Mouse (Mus musculus) bone marrow macrophage, adult 2 months (primary cell): Measurements from ENCODE around the gene Ephb3. TPM values are rescaled to one million over a fixed set of nuclear protein-coding genes. Genes with fewer than 3 reads are reported as not detected.

ENCODE experiments used
- H3K27ac ChIP-seq: 2 replicates; pipeline ENCODE4 v1.5.1; 2012; ENCODE audit warnings: low read depth, low read length; ENCODE audit not compliant: insufficient read depth
- H3K4me1 ChIP-seq: 2 replicates; pipeline ENCODE4 v1.6.1; 2012; ENCODE audit warnings: low read length; ENCODE audit not compliant: control insufficient read depth, insufficient read depth
- H3K4me3 ChIP-seq: 2 replicates; pipeline ENCODE4 v1.5.1; 2012; ENCODE audit warnings: mild to moderate bottlenecking, low read length, moderate library complexity; ENCODE audit not compliant: insufficient read depth
- CTCF ChIP-seq: IDR thresholded peaks from 2 replicates; pipeline ENCODE4 v1.5.1; 2012; ENCODE audit warnings: low read depth, mild to moderate bottlenecking, low read length, moderate library complexity
- POLR2A ChIP-seq: IDR thresholded peaks from 2 replicates; pipeline ENCODE4 v1.6.1; 2012; ENCODE audit warnings: mild to moderate bottlenecking, low read depth, low read length, borderline replicate concordance
- polyA plus RNA-seq: library from polyadenylated mRNA; stranded (reverse); fragments of >200 nt; gene quantifications from 2 replicates; pipeline ENCODE4 v1.2.4, GENCODE M21; 2012; ENCODE audit not compliant: missing spikeins, insufficient read depth, insufficient read length

Ephb3 gene
- polyA plus RNA-seq, 1 experiment = not detected

DNA sequence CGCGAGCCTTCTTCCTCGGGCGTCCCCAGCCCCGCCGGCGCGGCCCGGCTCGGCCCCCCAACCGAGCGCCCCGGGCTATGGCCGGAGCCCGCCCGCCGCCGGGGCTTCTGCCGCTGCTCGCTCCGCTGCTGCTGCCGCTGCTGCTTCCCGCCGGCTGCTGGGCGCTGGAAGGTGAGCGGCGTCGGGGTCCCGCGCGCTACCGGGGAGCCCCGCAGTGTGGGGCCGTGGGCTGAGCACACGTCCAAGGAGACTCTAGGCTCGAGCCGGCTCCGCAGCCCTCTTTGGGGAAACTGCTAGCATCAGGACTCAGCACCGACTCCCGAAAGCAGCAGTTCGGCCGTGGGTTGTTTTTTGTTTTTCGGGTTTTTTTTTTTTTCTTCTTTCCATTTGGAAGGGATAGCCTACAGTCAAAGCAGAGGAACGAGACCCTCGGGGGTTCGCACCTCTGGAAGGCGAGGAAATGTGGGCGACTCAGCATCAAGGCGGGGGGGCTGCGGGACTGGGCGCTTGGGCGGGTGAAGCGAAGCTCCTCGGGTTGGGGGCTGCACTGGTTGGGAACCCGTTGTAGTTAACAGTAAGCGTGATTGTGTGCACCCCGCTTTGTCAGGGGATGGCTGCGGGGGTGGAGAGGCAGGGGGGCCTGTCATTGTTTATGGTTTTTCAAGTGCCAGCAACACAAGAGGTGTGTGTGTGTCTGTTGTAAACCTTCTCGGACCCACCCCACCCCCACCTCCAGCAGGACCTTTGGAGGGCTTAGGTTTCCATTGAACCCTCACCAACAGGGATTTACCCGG, 735 bp downstream of the Ephb3 start:
- H3K27ac ChIP-seq = no peak overlapping the region
- H3K4me3 ChIP-seq = no peak overlapping the region
- no peaks in the 10 kb centered on the region for H3K4me1 ChIP-seq
- TF ChIP-seq POLR2A (no peak), CTCF (no peak)

DNA sequence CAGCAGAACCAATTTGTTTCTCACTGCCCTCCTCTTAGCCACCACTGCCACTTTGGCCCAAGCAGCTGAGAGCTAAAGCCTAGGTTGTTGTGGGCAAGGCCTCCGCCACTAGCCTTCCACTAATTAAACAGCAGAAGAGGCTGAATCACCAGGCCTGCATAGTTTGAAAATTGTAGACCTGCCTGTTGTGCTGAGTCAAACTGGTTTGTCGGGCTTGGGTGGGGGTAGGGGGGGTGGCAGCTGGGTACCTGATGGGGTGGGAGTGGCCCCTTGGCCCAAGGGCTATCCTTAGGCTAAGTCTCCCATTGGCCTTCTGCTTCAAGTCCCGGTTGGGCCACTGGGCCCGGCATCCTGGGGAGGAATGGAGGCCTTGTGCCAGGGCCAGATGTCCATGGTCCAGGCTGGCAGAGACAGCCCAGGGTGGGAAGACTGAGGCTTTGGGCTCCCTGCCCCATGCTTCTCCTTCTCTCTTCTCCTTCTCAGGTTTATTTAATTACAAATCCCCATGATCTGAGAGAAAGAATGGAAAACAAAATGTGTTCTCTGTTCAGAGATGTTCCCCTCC, 3.5 kb downstream of the Ephb3 start:
- TF ChIP-seq POLR2A = no peak
- TF ChIP-seq CTCF = no peak
- Histone ChIP-seq H3K4me1 (no peaks in the 10 kb centered on the region), H3K27ac (no peak overlapping the region), H3K4me3 (no peak overlapping the region)

DNA sequence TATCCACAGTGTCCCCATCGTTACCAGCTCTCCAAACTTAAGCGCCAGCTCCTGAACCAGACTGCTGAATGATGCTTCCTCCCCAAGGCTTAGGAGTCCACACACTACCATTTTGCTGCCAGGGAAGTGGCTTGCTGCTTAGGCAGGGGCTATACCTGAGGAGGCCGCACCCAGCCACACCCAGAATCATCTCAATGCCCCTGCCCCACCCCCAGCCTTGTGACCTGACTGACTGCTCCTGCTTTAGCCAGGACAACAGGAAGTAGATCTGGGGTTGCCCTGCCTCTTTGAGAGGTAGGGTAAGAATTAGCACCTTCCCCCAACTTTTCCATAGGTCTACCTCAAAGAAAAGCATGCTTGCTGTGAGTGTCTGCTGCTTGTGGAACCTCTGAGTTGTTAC, 4.7 kb downstream of the Ephb3 start:
- TF ChIP-seq POLR2A (no peak), CTCF (no peak)
- H3K4me3 ChIP-seq = no peak overlapping the region
- no peak overlapping the region for H3K27ac ChIP-seq
- H3K4me1 ChIP-seq = no peaks in the 10 kb centered on the region

DNA sequence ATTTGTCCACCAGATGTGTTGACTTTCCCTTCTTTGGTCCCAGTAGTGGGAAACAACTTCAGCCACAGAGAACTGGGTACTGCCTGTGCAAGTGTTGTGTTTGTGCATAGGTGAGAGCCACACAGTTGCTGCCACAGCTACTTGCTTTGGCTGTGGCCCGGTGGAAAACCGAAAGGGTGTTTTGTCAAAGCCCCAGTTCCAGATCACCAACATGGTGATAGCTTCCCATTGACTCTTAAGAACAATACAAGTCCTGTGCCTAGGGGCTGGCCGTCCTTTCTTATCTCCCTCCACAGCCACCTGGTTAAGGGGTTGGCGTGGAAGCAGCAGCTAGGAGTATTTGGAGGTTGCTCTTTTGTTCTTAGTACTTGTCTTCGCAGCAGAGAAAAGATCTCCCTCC, 5.6 kb downstream of the Ephb3 start:
- Histone ChIP-seq H3K4me3 (no peak overlapping the region), H3K27ac (no peak overlapping the region), H3K4me1 (no peaks in the 10 kb centered on the region)
- TF ChIP-seq POLR2A = no peak

DNA sequence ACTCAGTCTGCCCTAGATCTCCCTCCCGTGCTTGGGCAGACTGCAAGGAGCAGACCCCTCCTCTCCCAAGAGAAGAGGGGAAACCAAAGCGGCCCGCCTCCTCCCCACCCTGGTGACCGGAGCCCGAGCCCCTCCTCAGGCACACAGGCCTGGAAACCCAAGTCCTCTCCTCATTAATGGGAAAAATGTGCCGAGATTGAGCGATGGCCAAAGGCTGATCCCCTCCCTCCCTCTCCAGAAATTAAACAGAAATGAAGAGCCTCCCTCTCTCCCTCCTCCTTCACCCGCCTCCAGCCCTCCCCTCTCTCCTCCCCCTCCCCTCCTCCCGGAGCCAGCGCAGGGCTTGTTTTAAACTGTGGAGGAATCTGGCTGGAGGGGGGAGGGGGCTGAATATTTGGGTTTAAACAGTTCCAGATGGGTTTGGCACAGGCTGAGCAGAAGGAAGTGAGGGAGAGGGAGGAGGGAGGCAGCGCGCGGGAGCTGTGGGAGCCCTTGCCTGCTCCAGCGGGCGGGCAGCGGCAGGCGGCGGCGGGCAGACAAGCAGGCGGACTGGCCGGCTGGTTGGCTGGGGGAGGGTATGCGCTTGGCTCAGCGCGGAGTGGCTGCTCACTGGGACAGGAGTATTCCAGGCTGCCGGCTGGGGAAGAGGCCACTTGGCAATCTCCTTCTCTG, 6.2 kb downstream of the Ephb3 start:
- H3K4me1 ChIP-seq = peaks cover 2% of the 10 kb centered on the region
- no peak overlapping the region for H3K27ac ChIP-seq
- no peak overlapping the region for H3K4me3 ChIP-seq
- TF ChIP-seq POLR2A (no peak), CTCF (no peak)

DNA sequence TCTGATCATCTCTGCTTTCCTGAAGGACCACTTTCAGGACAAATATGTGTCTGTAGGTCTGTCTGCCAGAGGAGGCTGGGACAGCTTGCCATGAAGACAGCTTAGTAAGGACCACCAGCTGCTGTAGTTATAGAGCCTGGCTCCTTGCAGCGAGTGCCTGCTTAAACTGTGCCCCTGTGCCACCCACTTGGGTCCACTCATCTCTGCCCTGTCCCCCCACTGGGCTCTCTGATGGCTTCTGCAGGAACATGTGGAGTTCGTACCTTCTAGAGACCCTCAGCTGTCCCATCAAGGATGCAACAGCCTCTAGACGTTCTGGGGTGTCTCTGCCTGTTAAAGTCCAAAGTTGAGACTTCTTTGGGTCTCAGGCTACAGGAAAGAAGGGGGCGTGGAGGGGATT, 6.9 kb downstream of the Ephb3 start:
- Histone ChIP-seq H3K27ac (no peak overlapping the region), H3K4me1 (peaks cover 5% of the 10 kb centered on the region), H3K4me3 (no peak overlapping the region)
- TF ChIP-seq CTCF = no peak
- no peak for TF ChIP-seq POLR2A

DNA sequence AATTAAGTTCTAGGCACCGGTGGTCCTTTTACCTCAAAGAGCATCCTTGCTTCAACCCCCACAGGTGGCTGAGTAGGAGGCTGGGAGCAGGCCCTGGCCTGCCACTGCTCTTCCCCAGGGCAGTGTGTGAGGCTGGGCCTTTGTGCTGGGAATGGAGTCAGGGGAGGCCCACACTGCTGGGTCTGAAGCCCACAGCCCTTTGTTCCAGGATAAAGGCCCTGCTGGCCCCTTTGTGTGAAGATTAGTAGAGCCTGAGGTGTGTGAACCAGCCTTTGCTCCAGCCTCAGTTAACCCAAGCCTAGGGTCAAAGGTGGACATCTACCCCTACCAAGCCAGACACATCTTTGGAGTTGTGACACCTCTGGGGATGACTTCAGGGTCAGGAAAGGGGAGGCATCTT, 7.8 kb downstream of the Ephb3 start:
- TF ChIP-seq POLR2A = no peak
- TF ChIP-seq CTCF = no peak
- no peak overlapping the region for H3K4me3 ChIP-seq
- peaks cover 5% of the 10 kb centered on the region for H3K4me1 ChIP-seq
- H3K27ac ChIP-seq = no peak overlapping the region

DNA sequence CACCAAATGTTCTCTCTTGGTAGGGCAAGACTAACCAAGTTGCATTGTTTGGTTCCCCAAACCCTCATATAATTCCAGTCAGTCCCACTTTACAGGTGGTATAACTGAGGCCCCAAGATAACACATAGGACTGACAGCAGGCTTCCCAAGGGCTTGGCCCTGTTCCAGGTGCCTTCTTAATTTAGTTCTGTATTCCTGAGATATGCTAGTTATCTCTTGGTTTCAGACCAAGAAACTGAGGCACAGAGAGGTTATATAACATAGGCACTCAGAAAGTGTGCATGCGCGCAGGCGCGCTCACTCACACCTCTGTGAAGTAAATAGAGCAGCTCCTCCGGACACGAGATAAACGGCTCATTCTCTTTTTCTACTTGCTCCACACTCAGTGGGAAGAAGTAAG, 9.4 kb downstream of the Ephb3 start:
- H3K4me3 ChIP-seq = no peak overlapping the region
- TF ChIP-seq CTCF = no peak
- TF ChIP-seq POLR2A = no peak
- H3K4me1 ChIP-seq = peaks cover 5% of the 10 kb centered on the region

DNA sequence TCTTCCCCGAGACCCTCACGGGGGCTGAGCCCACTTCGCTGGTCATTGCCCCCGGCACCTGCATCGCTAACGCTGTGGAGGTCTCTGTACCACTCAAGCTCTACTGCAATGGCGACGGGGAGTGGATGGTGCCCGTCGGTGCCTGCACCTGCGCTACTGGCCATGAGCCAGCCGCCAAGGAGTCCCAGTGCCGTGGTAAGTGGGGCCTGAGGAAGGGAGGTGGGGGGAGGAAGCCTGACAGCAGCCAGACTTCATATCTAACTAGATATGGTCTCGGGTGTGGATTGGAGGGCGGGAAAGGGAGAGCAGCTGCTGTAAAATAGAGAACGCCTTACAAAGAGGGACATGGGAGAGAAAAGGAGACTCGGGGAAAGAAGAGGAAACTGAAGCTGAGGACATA, 10.2 kb downstream of the Ephb3 start:
- Histone ChIP-seq H3K27ac (no peak overlapping the region), H3K4me3 (no peak overlapping the region), H3K4me1 (peaks cover 5% of the 10 kb centered on the region)
- TF ChIP-seq CTCF (no peak), POLR2A (no peak)

More for the DNA sequence above, 9.4 kb downstream of the Ephb3 start:
- no peak overlapping the region for H3K27ac ChIP-seq

DNA sequence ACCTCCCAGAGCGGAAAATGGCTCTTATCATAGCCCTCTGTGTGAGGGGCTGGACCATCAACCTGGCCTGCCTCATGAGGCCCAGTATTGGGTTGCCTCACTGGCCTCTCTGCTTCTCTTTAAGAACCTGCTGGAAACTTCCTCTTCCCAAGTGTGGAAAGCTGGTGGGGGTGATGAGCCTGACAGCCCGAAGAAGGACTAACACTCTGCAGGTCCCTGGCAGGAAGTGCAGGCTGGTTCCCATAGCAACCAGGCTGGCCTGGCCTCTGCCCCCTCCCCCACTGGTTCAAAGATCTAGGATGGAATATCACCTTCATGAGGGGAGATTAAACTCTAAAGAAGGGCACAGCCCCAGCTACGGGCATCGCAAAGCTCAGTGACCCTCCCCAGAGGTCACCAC, 11.5 kb downstream of the Ephb3 start:
- Histone ChIP-seq H3K4me3 (no peak overlapping the region), H3K27ac (no peak overlapping the region), H3K4me1 (peaks cover 5% of the 10 kb centered on the region)
- TF ChIP-seq CTCF = no peak
- TF ChIP-seq POLR2A = no peak
